Mouse (Mus musculus): ENCODE results near the gene Atp6v1a.

GRCm38 (mm10) chr16:44039112-44039511 is 100.4 kb downstream of the Atp6v1a start:
- TF ChIP-seq POLR2A (IDR thresholded peaks at IDR 0.05; ENCODE audit: borderline replicate concordance, insufficient read depth, low read length) (no peak), CTCF (IDR thresholded peaks at IDR 0.05; ENCODE audit: borderline replicate concordance, insufficient read depth, low read depth, low read length) (peak; percentile 12; the same call in 1 of the 2 replicates)

Data from cerebellum, adult 2 months (tissue).